Mouse (Mus musculus): ENCODE data around the gene Vps26c.
A peak's percentile ranks its signal among the peaks of the same experiment; 100 is the strongest.
"Not testable (repeated sequence)": the region's sequence is repeated elsewhere in the genome, so short reads cannot be mapped to it uniquely, and the experiment has no call there.

Vps26c gene

DNA sequence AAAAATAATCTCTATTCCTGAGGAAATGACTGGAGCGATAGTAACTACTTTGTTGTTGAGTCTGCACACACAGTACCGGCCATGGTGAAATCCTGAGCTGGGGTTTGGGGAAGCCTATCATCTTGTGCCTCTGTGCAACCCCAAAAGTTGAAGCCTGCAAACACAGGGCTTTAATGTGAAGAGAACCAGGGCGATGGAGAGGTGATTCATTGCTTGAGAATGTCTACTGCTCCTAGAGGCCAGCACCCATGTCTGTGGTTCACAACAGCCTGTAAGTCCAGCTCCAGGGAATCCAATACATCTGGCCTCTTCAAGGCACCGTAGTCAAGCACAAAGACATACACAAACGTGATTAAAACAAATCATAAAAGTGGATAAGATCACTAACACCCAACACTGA lies 39.3 kb downstream of the Vps26c start:
- no peak for DNase-seq

DNA sequence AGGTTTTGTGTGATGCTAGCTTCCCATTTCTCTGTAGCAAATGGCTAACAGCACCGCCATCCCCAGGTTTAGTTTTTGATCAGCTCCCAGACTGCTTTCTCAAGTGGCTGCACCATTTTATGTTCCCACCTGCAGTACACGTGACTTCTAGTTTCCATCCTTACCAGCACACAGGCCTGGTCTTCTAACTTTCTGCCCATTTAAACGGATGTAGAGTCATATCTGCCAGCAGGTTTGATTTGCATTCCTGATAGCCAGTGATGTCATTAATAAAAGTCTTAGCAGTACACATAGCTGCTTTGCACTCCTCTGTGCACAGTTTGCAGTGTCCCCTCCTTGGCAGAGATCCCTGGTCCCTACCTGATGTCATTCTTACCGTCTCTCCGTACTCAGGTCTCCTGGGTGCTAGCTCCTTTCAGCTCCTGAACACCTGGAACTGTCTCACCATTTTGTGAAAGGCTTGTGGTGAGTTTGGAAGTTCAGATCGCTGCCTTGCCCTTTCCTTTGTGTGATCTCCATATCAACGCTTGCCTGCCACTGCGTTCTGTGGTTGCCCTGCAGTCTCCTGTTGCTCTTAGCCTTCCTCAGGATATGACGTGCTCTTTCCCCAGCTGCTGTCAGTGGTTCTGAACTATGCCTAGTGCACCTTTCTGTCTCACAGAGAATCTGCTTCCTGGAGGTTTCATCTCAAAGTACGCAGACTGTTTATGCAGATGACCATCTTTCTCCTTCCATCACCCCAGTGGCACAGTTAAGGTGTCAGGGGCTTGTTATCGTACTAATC lies 41.7 kb downstream of the Vps26c start:
- DNase-seq = no peak

DNA sequence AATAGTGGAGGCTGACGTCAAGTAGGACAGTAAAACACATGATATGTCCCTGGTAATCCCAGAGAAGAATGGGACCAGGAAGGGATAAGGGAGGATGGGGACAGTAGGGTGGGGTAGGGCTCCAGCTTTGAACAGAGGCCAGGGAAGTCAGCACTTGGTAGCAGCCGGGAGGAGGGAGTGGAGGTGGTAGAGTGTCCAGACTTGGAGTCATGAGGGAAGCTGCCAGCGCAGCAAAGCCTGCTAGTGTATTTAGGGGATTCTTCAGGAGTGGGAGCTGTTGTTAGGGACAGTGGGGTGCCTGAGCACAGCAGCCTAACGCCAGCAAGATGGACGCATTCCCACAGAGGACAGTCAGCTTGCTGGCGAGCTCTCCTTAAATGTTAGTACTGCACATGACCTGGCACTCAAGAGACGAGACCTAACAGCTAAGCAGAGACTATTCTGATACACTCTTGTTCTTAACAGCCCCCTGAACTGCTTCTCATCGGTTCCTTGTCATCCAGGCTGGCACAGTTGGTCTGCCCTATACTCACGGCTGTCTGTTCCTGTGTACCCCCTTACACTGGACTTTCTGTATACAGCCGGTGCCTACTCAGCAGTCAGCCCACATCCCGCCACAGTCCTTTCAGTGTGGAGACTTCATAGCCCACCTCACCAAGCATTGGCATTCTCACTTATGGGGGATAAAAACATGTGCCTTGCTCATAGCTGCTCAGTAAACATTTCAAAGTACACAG lies 53.4 kb downstream of the Vps26c start:
- peak; percentile 43 to 48 for DNase-seq

DNA sequence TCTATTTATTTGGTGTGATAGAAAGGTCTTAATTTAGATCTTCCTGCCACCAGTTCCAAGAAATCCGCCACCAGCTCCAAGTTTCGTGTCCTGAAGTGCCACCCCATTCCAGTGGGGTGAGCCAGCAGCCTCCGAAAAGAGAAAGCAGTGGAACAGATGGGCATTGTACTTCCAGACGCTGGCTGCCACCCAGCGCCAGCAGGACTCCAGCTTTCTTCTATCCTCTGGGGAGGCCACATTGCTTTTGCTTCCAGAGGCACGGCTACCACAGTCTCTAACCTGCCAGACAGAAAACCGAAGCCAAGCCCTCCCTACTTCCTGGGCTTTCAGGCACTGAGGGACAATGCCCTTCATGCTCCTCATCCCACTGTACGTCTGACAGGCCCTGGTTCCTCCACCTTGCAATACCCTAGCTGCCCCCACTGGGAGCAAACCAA lies 54.1 kb downstream of the Vps26c start:
- DNase-seq = peak; percentile 70 to 76

DNA sequence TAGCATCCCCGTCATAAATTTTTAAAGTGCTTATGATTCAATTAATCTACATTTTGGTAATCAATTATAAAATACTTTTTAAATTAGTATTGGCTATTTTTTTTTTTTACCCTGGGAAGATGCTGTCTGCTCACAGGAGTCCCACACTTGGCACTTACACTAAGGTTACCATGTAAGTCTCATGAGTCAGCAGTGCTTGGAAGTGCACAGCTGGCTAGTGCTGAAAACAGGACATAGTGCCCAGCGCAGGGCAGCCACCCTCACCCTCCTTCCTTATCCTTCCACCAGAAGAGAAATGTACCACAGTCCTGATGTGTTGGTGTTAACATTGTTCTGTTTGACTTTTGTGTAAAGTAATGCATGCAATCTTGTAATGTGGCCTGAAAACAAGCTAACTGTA lies 58.2 kb downstream of the Vps26c start:
- DNase-seq = no peak

DNA sequence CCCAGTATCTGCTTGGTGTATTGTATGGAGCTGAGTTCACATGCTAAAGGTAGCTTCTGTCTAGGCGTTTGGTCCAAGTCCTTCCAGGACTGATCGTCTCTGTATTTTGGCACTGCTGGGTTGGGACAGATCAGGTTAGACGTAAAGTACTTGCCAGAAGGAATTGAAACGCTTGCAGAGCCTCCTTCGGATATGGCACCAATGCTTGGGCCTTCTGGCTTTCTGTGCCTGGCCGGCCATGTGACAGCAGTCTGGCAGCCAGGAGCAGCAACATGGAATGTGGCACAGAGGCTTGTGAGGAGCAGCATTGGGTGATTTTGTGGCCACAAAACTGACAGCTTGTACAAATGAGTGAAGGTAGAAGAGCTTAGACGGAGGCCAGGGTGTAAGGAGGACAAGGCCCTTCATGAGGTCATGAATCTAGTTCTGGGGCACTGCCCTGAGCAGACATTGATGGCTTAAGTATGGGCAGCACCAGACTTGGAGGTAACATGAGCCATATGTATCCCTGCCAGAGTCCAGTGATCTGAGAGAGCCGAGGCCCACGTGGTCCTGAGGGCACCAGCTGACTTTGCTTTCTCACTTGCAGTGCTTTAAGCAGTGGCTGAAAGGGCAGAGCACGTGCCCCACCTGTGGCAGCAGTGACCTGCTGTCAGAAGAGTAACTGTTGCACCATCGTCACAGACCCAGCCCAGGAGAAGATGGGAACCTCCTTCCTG lies 59.1 kb downstream of the Vps26c start:
- peak; percentile 35 to 51 for DNase-seq

DNA sequence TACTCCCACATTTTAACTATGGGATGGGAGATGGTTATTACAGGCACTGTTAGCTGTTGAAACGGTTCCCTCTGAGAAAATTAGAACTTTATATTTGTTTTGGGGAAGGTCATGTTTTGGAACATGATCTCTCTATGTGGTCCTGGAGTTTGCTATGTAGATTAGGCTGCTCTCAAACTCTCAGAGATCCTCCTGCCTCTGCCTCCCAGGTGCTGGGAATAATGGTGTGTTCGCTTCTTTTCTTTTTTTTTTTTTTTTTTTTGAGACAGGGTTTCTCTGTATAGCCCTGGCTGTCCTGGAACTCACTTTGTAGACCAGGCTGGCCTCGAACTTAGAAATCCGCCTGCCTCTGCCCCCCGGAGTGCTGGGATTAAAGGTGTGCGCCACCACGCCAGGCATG lies 60.3 kb downstream of the Vps26c start:
- DNase-seq = not testable (repeated sequence)

DNA sequence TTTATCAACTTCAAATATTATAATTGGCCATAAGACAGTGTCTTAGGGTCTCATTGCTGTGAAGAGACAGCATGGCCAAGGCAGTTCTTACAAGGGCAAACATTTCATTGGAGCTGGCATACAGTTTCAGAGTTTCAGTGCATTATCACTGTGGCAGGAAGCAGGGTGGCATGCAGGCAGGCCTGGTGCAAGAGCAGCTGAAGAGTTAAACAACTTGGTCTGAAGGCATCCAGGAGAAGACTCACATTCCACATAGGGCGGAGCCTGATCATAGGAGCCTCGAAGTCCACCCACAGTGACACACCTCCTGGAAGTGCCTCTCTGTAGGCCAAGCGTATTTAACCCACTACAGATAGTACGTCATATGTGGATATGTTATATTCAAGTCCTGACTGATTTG lies 60.7 kb downstream of the Vps26c start:
- no peak for DNase-seq

DNA sequence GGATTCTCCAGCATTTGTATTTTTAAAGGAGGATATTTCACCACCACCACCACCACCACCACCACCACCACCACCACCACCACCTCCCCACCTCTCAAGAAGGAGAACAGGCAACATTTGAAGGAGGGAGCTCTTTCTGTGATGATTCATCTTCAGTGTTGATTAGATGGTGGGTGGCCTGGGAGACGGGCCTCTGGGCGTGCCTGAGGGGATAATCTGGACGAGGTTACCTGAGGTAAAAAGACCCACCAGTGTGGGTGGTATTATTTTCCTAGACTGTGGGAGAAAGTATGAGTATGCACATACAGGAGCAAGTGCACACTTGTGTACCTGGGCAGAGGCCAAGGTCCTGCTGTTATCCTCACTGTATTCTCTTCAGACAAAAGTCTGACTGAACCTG lies 62.6 kb downstream of the Vps26c start:
- peak in 1 of 2 experiments; percentile 36 for DNase-seq

DNA sequence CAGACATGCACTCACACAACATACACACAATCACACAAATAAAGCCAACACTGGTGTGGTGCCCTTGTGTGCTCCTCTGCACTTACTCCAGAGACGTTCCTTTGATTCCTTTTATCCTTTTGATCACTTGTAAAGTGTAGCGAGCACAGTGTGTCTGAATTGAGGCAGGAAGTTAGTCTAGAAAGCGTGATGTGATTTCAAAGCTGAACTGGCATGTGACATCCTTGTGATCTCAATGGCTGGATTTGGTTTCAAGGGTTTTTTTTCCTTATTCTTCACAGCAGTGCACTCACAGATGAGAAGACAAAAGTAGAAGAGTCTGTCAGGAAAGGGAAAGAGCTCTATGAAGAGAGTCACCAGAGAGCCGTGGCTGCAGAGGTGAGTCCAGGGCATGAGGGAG lies 72.5 kb downstream of the Vps26c start:
- DNase-seq = no peak

DNA sequence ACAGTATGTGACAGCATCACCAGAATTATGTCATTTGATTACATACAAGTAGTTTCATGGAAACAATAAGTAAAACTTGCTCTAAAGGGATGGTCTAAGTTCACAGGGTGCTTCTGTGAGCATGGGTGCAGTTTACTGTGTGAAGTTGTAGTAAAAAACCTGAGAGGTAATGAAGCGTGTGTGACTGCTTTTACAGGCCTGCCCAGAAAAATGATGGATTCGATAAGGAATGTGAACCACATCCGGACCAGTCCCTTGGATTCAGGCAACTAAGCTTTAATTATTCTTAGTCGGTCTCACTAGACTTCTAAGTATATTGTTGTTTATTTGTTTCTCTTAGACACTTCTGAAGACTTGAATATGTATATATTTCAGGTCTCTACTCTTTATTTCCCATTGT lies 73.9 kb downstream of the Vps26c start:
- DNase-seq = no peak

DNA sequence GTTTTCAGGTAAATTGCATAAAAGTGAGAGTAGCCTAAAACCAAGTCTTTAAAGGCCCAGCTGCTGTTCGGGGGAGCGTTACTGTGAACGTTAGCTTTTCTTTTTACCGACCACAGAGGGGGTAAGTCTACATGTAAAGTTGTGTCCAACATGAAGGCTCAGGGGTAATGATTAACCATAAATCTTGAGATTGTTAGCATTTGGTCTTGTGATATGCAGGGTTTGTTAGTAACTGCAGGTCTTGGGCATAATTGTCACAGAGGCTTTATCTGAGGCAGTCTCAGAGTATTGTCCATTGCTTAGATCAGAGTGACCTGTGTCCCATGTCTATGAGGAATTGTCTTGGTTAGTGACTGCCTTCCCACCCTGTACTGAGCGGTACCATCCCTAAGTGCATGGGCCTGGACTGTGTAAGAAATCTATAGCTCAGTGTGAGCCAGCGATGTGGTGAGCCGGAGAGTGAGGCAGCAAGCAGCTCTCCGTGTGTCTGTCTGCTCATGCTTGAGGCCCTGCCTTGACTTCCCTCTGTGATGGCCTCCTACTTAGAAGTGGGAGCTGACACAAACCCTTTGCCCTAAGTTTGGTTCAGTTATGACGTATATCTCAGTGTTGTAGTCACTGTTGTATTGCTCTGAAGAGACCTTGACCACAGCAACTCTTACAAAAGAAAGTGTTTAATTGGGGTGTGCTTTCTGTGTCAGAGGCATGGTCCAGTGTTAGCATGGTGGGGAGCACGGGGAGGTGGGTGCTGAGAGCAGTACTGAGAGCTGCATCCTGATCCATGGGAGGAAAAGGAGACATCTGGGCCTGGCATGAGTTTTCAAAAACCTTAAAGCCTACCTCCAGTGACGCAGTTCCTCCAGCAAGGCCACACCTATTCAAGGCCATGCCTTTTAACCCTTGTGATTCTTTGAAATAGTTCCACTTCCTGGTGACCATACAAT lies 74.8 kb downstream of the Vps26c start:
- no peak for DNase-seq

DNA sequence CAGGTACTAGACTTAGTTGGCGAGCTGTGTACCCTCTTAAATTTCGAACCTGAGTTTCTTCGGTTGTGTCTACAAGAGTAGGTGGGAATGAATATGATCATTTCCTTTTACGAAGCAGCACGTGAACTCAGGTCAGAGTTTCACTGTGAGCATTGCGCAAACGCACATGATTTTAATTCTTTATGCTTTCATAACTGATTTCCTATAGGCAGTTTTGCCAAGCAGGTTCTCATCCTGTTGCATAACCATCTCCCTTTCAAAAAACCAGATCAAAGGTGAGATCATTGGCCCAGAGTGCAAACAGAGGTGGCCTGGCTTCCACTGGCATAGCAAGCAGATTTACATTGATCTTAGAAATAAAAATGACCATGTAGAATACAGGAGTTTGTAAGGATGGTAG lies 77.0 kb downstream of the Vps26c start:
- no peak for DNase-seq

DNA sequence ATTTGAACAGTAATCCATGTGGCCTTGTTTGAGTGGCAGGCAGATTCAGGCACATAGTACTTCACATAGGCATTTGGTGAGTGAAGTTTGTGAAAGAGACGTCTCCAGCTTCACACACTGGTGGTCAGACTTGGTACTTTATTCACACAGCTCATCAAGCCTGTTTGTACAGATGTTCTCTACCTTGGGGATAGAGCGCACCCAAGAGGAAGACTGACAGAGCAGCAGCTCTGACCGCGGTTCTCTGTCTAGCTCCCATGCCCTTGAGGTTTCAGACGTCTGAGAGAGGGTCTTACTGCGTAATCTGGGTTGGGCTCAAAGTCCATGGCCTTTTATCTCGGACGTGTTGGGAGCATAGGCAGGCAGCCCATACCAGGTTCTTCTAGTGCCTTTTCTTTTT lies 77.5 kb downstream of the Vps26c start:
- no peak for DNase-seq
